ENCODE assay signal across 24 mouse cellular contexts in genomic region chr2:153580042-153580441, GRCm38 (mm10).
"Had no signal": no experiment of that assay in that cellular context is flagged by ENCODE, and none has a peak within 500 bp of the region (broad histone marks: within the 10 kb centered on the region; RNA-seq: fewer than 3 reads in every experiment).

No protein-coding gene starts in this region.

- H3K36me3 ChIP-seq: heart, embryonic 13.5 days; heart, embryonic 15.5 days; hindbrain, embryonic 13.5 days; hindbrain, embryonic 15.5 days; kidney, embryonic 15.5 days; limb, embryonic 10.5 days; limb, embryonic 12.5 days had no signal

- H3K9ac ChIP-seq: heart, embryonic 15.5 days; hindbrain, embryonic 13.5 days; hindbrain, embryonic 15.5 days; kidney, embryonic 15.5 days; limb, embryonic 12.5 days; liver, embryonic 14.5 days had no signal

- DNase-seq: gastrocnemius, postnatal 14 days; gastrocnemius, postnatal 36 days; heart, adult 11 months; heart, adult 2 months; heart, postnatal 14 days; heart, postnatal 36 days; kidney, adult 11 months; kidney, adult 9 months; kidney, postnatal 14 days; kidney, postnatal 4 days; liver had no signal

- ATAC-seq: hindbrain, postnatal 0 days; intestine, embryonic 16.5 days had no signal

- H3K4me2 ChIP-seq: heart, embryonic 13.5 days; heart, embryonic 15.5 days; hindbrain, embryonic 13.5 days; hindbrain, embryonic 15.5 days; kidney, embryonic 15.5 days; limb, embryonic 12.5 days had no signal

- H3K27ac ChIP-seq: heart, adult 2 months; heart, embryonic 13.5 days; heart, embryonic 15.5 days; hindbrain, embryonic 13.5 days; hindbrain, embryonic 15.5 days; hindbrain, postnatal 0 days; kidney, embryonic 15.5 days; kidney, postnatal 0 days; layer of hippocampus, adult 2 months; left cerebral cortex, adult 2 months; limb, embryonic 10.5 days; limb, embryonic 12.5 days; liver, embryonic 14.5 days had no signal

- H3K9me3 ChIP-seq: heart, embryonic 13.5 days; heart, embryonic 15.5 days; hindbrain, embryonic 13.5 days; hindbrain, embryonic 15.5 days; kidney, embryonic 15.5 days; limb, embryonic 10.5 days; limb, embryonic 12.5 days had no signal

- H3K27me3 ChIP-seq: heart, embryonic 13.5 days; heart, embryonic 15.5 days; hindbrain, embryonic 15.5 days; kidney, embryonic 15.5 days had no signal

- H3K4me3 ChIP-seq: heart, adult 2 months; heart, embryonic 13.5 days; heart, embryonic 15.5 days; hindbrain, embryonic 13.5 days; hindbrain, embryonic 15.5 days; kidney, embryonic 15.5 days; layer of hippocampus, adult 2 months; left cerebral cortex, adult 2 months; limb, embryonic 10.5 days; limb, embryonic 12.5 days had no signal
